Mouse (Mus musculus): ENCODE measurements around the gene Pnpla6. TPM values are rescaled to one million over a fixed set of nuclear protein-coding genes. Genes with fewer than 3 reads are reported as not detected.

Gene Pnpla6
- polyA plus RNA-seq, 1 experiment from 2014 or later, result 28.1 TPM

DNA sequence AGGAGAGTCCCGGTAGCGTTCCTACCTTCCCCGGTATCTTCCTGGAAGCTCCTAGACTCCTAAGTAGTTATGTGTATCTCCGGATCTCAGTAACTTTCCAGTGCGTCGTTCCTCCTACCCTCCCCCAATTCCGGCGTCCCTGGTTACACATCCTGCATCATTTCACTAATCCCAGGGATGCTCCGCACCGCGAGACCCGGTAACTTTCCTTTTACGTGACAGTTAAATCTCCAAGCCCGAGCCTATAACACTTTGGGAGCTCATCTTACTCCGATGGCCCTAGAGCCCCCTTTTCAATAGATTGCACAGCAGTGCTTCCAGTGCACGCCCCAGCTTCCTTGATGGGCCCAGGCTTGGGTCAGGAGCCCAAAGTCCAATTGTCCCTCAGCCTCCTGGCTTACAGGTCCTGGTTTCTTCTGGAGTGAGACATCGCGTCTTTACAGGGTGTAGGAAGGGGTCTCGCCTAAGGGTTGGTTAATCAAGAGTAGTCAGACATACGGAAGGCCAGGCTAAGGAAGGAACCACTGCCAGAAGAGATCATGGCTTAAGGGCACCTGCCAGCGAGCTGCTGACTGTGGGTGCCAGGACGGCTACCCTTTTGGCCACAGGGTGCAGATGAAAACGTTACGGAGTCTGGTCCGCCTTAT lies 710 bp downstream of the Pnpla6 start:
- H3K36me3 ChIP-seq, result peaks cover 10% of the 10 kb centered on the region
- no peaks in the 10 kb centered on the region for H3K9me3 ChIP-seq
- under 1% methylated on average over 25 of the region's 25 CpGs for WGBS
- H3K4me3 ChIP-seq, result peak overlapping the region; percentile 61
- ATAC-seq (replicated peaks), result peak; percentile 21
- H3K27ac ChIP-seq (replicated peaks), result peak overlapping the region; percentile 72
- no peaks in the 10 kb centered on the region for H3K27me3 ChIP-seq
- peak overlapping the region; percentile 50 for H3K9ac ChIP-seq (replicated peaks)
- H3K4me2 ChIP-seq (replicated peaks), result peak overlapping the region; percentile 85
- peaks cover 17% of the 10 kb centered on the region for H3K4me1 ChIP-seq

GRCm38 (mm10) chr8:3516450-3517116 lies 1.4 kb downstream of the Pnpla6 start:
- Histone ChIP-seq H3K36me3 (peaks cover 10% of the 10 kb centered on the region), H3K4me2 (replicated peaks) (peak overlapping the region; percentile 85), H3K4me3 (peak overlapping the region; percentile 61), H3K9ac (replicated peaks) (peak overlapping the region; percentile 50), H3K9me3 (no peaks in the 10 kb centered on the region), H3K27me3 (no peaks in the 10 kb centered on the region), H3K4me1 (peaks cover 17% of the 10 kb centered on the region), H3K27ac (replicated peaks) (peak overlapping the region; percentile 72)
- peak; percentile 88 for ATAC-seq (replicated peaks)
- under 1% methylated on average over 36 of the region's 36 CpGs for WGBS

DNA sequence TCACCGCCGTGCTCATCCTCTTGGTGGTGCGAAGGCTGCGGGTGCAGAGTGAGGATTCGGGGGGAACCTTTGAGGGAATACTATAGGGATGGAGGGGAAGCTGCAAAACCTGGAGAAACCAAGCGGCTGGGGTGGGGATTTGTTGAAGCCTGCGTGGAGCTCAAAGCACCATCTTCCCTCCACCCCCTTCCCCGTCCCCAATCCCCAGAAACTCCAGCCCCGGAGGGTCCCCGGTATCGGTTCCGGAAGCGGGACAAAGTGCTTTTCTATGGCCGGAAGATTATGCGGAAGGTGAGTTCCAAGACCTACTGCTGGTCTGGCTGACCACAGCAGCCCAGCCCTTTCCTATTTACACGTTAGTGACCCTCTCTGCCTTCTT lies 1.9 kb downstream of the Pnpla6 start:
- peak overlapping the region; percentile 45 for H3K9ac ChIP-seq (replicated peaks)
- H3K27ac ChIP-seq (replicated peaks), result peak overlapping the region; percentile 72; the same call in 1 of the 2 replicates
- peak overlapping the region; percentile 85 for H3K4me2 ChIP-seq (replicated peaks)
- no peaks in the 10 kb centered on the region for H3K27me3 ChIP-seq
- WGBS, result 15% methylated on average over 16 of the region's 16 CpGs
- peak overlapping the region; percentile 61 for H3K4me3 ChIP-seq
- peaks cover 17% of the 10 kb centered on the region for H3K4me1 ChIP-seq
- H3K36me3 ChIP-seq, result peaks cover 11% of the 10 kb centered on the region
- ATAC-seq (replicated peaks), result no peak; the same call in 1 of the 2 replicates
- no peaks in the 10 kb centered on the region for H3K9me3 ChIP-seq

DNA sequence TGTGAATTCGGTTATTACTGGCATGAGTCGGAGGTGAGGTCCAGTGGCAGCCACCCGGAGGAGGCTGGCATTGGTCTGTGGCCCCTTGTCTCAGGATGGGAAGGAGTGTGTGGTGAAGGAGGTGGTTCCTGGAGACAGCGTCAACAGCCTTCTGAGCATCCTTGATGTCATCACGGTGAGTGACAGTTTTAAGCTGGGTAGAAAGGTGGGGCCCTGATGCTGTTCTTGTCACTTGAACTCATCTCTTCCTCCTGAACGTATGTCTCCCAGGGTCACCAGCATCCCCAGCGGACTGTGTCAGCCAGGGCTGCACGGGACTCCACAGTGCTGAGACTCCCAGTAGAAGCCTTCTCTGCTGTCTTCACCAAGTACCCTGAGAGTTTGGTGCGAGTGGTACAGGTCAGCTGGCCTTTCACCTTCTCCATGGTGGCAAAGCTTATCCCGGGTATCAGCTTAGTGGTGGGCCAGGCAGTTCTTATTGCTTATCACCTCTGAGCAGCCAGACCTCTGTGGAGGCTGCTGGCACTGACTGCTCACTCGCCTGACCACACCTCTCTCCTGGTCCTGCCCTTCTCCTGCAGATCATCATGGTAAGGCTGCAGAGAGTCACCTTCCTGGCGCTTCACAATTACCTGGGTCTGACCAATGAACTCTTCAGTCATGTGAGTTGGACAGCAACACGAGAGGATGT lies 7.0 kb downstream of the Pnpla6 start:
- peaks cover 33% of the 10 kb centered on the region for H3K36me3 ChIP-seq
- no peak overlapping the region for H3K9ac ChIP-seq (replicated peaks)
- no peak for ATAC-seq (replicated peaks)
- no peak overlapping the region for H3K4me3 ChIP-seq
- H3K4me1 ChIP-seq, result peaks cover 8% of the 10 kb centered on the region
- H3K27ac ChIP-seq (replicated peaks), result no peak overlapping the region
- H3K4me2 ChIP-seq (replicated peaks), result no peak overlapping the region
- no peaks in the 10 kb centered on the region for H3K9me3 ChIP-seq
- 94% methylated on average over 13 of the region's 13 CpGs for WGBS
- H3K27me3 ChIP-seq, result no peaks in the 10 kb centered on the region

GRCm38 (mm10) chr8:3530816-3531215 lies 15.6 kb downstream of the Pnpla6 start:
- 89% methylated on average over 5 of the region's 5 CpGs for WGBS
- Histone ChIP-seq H3K9ac (replicated peaks) (no peak overlapping the region), H3K9me3 (no peaks in the 10 kb centered on the region), H3K27ac (replicated peaks) (no peak overlapping the region), H3K4me1 (no peaks in the 10 kb centered on the region), H3K4me2 (replicated peaks) (no peak overlapping the region), H3K4me3 (no peak overlapping the region), H3K27me3 (no peaks in the 10 kb centered on the region), H3K36me3 (peaks cover 26% of the 10 kb centered on the region)
- ATAC-seq (replicated peaks), result no peak

- no peak overlapping the region for H3K27ac ChIP-seq (replicated peaks)
- no peaks in the 10 kb centered on the region for H3K27me3 ChIP-seq
- H3K4me3 ChIP-seq, result no peak overlapping the region
- H3K9ac ChIP-seq (replicated peaks), result no peak overlapping the region
- no peaks in the 10 kb centered on the region for H3K4me1 ChIP-seq
- no peaks in the 10 kb centered on the region for H3K9me3 ChIP-seq
- no peak for ATAC-seq (replicated peaks)
- WGBS, result 94% methylated on average over 18 of the region's 18 CpGs
- H3K36me3 ChIP-seq, result peaks cover 25% of the 10 kb centered on the region
- no peak overlapping the region for H3K4me2 ChIP-seq (replicated peaks)
Observed at GRCm38 (mm10) chr8:3531936-3532335, 16.8 kb downstream of the Pnpla6 start.

GRCm38 (mm10) chr8:3536053-3536841 lies 21.1 kb downstream of the Pnpla6 start:
- ATAC-seq (replicated peaks), result no peak

GRCm38 (mm10) chr8:3536940-3537339 lies 21.8 kb downstream of the Pnpla6 start:
- Histone ChIP-seq H3K27me3 (no peaks in the 10 kb centered on the region), H3K4me3 (no peak overlapping the region), H3K36me3 (peaks cover 35% of the 10 kb centered on the region), H3K27ac (replicated peaks) (no peak overlapping the region), H3K4me1 (no peaks in the 10 kb centered on the region), H3K9me3 (no peaks in the 10 kb centered on the region), H3K9ac (replicated peaks) (no peak overlapping the region), H3K4me2 (replicated peaks) (no peak overlapping the region)
- no peak for ATAC-seq (replicated peaks)
- WGBS, result 93% methylated on average over 9 of the region's 9 CpGs

More at GRCm38 (mm10) chr8:3536053-3536841, 21.1 kb downstream of the Pnpla6 start:
- H3K36me3 ChIP-seq, result peaks cover 36% of the 10 kb centered on the region
- H3K27ac ChIP-seq (replicated peaks), result no peak overlapping the region
- H3K4me1 ChIP-seq, result no peaks in the 10 kb centered on the region
- no peaks in the 10 kb centered on the region for H3K9me3 ChIP-seq
- no peak overlapping the region for H3K4me3 ChIP-seq
- 67% methylated on average over 15 of the region's 15 CpGs for WGBS
- H3K4me2 ChIP-seq (replicated peaks), result no peak overlapping the region
- H3K9ac ChIP-seq (replicated peaks), result no peak overlapping the region
- no peaks in the 10 kb centered on the region for H3K27me3 ChIP-seq

- peaks cover 36% of the 10 kb centered on the region for H3K36me3 ChIP-seq
- ATAC-seq (replicated peaks), result no peak
- H3K27me3 ChIP-seq, result no peaks in the 10 kb centered on the region
- no peaks in the 10 kb centered on the region for H3K9me3 ChIP-seq
- WGBS, result 95% methylated on average over 26 of the region's 26 CpGs
- no peaks in the 10 kb centered on the region for H3K4me1 ChIP-seq
- H3K9ac ChIP-seq (replicated peaks), result no peak overlapping the region
- H3K4me3 ChIP-seq, result no peak overlapping the region
- H3K27ac ChIP-seq (replicated peaks), result no peak overlapping the region
- H3K4me2 ChIP-seq (replicated peaks), result no peak overlapping the region
Observed at GRCm38 (mm10) chr8:3537666-3538065, 22.5 kb downstream of the Pnpla6 start.

- no peak overlapping the region for H3K9ac ChIP-seq (replicated peaks)
- peaks cover 48% of the 10 kb centered on the region for H3K36me3 ChIP-seq
- no peak overlapping the region for H3K4me2 ChIP-seq (replicated peaks)
- no peaks in the 10 kb centered on the region for H3K4me1 ChIP-seq
- ATAC-seq (replicated peaks), result no peak
- H3K27me3 ChIP-seq, result no peaks in the 10 kb centered on the region
- H3K4me3 ChIP-seq, result no peak overlapping the region
- no peak overlapping the region for H3K27ac ChIP-seq (replicated peaks)
- no peaks in the 10 kb centered on the region for H3K9me3 ChIP-seq
- WGBS, result 90% methylated on average over 7 of the region's 7 CpGs
Observed at GRCm38 (mm10) chr8:3539146-3539545, 24.0 kb downstream of the Pnpla6 start.

DNA sequence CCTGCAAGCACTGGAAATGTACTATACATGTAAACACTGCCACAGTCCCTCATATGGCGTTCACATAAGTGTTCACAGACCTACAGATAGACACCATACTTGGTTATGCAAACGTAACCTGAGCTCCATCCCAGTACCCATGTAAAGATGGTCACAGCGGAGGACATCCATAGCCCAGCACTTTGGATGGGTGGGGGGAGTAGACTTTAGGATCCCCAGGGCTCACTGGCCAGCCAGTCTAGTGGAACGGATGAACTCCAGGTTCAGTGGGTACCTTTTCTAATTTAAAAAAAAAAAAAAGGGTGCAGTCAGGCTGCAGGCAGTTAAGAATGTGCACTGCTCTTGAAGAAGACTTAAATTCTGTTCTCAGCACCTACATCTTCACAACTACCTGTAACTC lies 24.9 kb downstream of the Pnpla6 start:
- Histone ChIP-seq H3K4me1 (no peaks in the 10 kb centered on the region), H3K4me3 (no peak overlapping the region), H3K9ac (replicated peaks) (no peak overlapping the region), H3K9me3 (no peaks in the 10 kb centered on the region), H3K27ac (replicated peaks) (no peak overlapping the region), H3K27me3 (no peaks in the 10 kb centered on the region), H3K36me3 (peaks cover 53% of the 10 kb centered on the region), H3K4me2 (replicated peaks) (no peak overlapping the region)
- WGBS, result 91% methylated on average over 4 of the region's 4 CpGs
- no peak for ATAC-seq (replicated peaks)

DNA sequence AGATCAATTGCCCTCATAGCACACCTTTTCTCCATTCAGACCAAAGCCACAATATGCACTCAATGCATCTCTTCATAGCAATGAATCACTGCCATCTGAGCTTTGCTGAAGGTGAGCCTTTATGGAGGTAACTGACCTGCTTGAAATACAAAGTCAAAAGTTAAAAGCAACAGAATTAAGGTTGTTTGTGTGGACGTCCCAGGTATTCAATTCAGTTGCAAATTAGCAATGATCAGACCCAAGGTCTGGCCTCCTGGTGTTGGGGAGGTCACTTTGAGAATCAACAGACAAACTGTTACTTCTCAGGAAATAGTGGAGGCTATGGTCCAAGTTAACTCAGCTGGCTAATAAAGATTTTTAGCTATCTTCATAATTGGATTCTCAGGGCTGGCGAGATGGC lies 31.3 kb downstream of the Pnpla6 start:
- peaks cover 27% of the 10 kb centered on the region for H3K36me3 ChIP-seq
- no peak overlapping the region for H3K4me2 ChIP-seq (replicated peaks)
- no peaks in the 10 kb centered on the region for H3K4me1 ChIP-seq
- ATAC-seq (replicated peaks), result no peak
- 88% methylated on average over 2 of the region's 2 CpGs for WGBS
- H3K27ac ChIP-seq (replicated peaks), result no peak overlapping the region
- H3K27me3 ChIP-seq, result no peaks in the 10 kb centered on the region
- H3K4me3 ChIP-seq, result no peak overlapping the region
- no peaks in the 10 kb centered on the region for H3K9me3 ChIP-seq
- no peak overlapping the region for H3K9ac ChIP-seq (replicated peaks)

All from forebrain, embryonic 15.5 days (tissue).